Mouse (Mus musculus): ENCODE results near the gene Gm5751.
"Not testable (repeated sequence)": the region's sequence is repeated elsewhere in the genome, so short reads cannot be mapped to it uniquely, and the experiment has no call there.

The Gm5751 gene

GRCm38 (mm10) chrX:8873953-8874352 lies at the start of gene Gm5751:
Gm5751 (plus strand) TSS chrX:8874253.
- not testable (repeated sequence) for DNase-seq (ENCODE audit: low spot score in 2 of 2)

GRCm38 (mm10) chrX:8832043-8832442 lies 42.0 kb upstream of the Gm5751 start:
- no peak for DNase-seq (ENCODE audit: low spot score in 2 of 2)

DNA sequence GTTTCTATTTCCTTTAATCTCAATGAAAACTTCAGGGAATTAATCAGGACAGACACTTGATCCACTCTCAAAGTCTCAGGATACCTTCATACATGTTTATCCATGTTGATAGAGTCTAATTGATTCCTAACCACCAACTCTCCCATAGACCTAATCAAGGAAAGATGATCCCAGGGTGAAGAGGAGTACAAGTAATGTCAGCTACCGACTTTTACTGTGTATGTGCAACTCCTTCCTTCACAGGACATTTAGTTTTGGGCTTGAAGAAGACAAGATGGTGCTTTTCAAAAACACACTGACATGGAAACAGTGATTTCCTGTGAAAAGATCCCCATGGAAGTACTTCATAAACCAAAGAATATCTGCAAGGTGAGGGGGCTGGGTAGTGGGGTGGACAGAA lies 30.4 kb upstream of the Gm5751 start, which contains the start of gene Gm6592:
Gene Gm6592 (plus strand): TSS at position 301 of the 400 bp plus-strand sequence.
- DNase-seq (ENCODE audit: low spot score in 2 of 2): no peak

GRCm38 (mm10) chrX:8852486-8852885 lies 21.6 kb upstream of the Gm5751 start:
- DNase-seq (ENCODE audit: low spot score in 2 of 2): no peak

GRCm38 (mm10) chrX:8864331-8864730 lies 9.7 kb upstream of the Gm5751 start:
- peak; percentile 6 to 9 for DNase-seq (ENCODE audit: low spot score in 2 of 2)

DNA sequence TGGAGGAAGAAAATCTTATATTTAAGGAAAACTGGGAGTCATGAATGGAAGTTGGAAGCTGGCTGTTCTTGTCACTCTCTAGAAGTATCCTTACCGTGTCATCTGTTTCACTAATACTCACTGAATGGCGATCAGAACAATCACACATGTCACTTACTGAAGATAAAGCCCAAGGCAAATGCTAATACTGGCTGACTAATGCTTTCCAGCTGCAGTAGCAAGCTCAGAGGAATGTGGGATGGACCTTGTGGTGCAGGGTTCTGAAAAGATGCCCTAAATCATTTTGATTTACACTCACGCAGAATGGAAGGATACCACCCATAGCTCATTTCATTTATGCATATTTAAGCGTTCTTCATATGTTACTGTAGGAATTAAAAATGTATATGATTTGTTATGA lies 10.3 kb downstream of the Gm5751 start:
- no peak for DNase-seq (ENCODE audit: low spot score in 2 of 2)

GRCm38 (mm10) chrX:8891975-8892342 lies 17.9 kb downstream of the Gm5751 start:
- no peak for DNase-seq (ENCODE audit: low spot score in 2 of 2)

GRCm38 (mm10) chrX:8892343-8893155 lies 18.5 kb downstream of the Gm5751 start, which contains the start of gene B630019K06Rik:
B630019K06Rik (plus strand) TSS chrX:8892382.
- DNase-seq (ENCODE audit: low spot score in 2 of 2): peak in 1 of 2 experiments; percentile 10

GRCm38 (mm10) chrX:8893182-8893651 lies 19.2 kb downstream of the Gm5751 start:
- DNase-seq (ENCODE audit: low spot score in 2 of 2): no peak

GRCm38 (mm10) chrX:8900823-8901222 lies 26.8 kb downstream of the Gm5751 start:
- no peak for DNase-seq (ENCODE audit: low spot score in 2 of 2)

DNA sequence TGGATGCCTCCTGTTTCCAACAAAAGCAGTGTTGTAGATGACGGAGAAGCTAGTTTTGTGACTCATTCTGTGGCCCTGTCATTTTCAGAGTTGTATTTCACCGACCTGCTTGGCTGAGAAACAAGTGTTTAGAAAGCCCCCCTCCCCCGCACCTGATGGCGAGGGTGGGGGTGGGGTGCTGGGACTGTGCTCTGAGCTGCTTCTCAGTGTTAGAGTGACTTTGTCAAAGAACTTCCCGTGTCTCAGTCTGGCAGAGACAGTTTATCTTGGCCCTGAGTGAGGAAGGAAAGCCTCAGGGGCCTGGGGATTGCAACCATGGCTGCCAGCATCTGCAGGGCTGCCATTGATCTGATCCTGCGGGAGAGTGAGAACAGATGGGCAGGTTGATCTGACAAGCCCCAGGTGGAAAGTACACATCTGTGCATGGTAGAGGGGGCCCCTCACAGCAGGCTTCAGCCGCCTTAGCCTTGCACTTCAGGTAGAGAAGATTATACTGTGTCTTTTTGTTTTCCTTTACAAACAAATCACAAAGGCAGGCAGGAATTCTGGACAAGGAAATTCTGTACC lies 27.9 kb downstream of the Gm5751 start:
- no peak for DNase-seq (ENCODE audit: low spot score in 2 of 2)

DNA sequence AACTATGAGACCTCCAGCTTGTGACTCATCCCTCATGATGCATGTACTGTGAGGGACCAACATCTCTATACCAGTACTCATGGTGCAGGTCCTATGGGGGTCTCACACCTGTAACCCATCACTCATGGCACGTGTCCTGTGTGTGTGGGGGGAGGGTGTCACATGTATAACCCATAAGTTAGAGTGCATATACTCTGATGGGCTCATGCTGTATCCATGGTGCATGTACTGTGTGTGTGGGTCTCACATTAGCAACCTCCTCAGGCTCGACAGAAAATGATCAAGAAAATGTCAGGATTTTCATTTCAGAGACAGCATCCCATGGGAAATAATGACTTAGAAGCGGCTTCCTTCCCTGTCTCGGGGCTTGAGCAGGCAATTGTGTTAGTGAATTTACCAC lies 47.0 kb downstream of the Gm5751 start:
- no peak for DNase-seq (ENCODE audit: low spot score in 2 of 2)

DNA sequence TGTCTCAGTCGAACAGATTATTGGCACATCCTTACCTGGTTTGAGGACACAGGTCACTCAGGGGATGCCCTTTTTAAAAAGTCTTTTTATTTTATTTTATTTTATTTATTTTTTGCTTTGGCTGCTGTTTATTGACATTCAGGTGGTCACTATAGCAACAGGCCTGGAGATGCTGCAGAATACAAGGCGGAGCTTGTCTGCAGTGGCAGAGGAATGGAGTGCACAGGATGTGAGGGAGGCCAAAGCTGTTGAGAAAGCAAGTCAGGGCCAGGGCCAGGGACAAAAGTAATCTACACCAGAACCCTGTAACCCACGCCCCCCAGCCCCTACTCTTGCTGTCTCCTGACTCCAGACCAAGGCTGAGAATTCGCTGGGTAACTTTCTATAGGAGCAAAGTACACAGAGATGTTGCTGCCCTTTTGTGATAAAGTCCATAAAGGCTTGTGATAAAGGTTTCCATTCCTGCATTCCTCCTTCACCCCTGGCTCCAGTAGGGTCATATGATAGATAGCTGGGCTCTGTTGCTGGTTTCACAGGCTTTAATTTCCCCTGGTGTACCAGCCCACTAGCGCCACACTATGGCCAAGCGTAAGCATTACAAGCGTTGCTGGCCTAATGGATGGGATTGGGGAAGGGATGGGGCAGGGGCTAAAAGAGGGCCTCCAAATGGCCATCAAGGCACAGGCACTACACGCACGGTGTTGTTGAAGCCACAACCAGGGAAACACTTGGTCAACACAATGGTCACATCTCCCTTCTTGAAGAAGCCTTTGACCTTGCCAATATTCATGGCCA lies 48.0 kb downstream of the Gm5751 start:
- no peak for DNase-seq (ENCODE audit: low spot score in 2 of 2)

DNA sequence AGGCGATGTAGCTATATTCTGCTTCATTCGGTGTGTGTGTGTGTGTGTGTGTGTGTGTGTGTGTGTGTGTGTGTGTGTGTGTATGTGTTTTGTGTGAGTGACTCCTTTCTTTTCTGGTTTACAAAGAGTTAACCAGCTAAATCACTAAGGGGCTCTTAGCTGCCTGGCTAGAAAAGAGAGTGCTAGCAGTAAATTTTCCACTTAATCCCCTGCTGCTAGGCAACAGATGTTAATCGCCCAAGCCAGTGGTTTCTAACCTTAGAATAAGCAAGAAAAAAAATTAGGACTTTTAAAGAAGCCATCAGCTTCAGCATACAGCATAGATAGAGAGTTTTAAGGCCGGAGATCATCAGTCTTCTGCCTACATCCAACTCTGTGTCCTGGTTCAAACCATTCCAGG lies 53.3 kb downstream of the Gm5751 start:
- DNase-seq (ENCODE audit: low spot score in 2 of 2): no peak
